Mouse (Mus musculus) lung, adult 2 months (tissue): ENCODE data around the gene Acadsb.

Experiments
- CTCF ChIP-seq: fragments of 200-500 bp; IDR thresholded peaks from 2 replicates; pipeline ENCODE4 v1.5.1; 2011; ENCODE audit warnings: mild to moderate bottlenecking, low read length, control low read depth; ENCODE audit not compliant: insufficient read depth
- POLR2A ChIP-seq: fragments of 200-500 bp; IDR thresholded peaks from 2 replicates; pipeline ENCODE4 v1.6.1; 2011; ENCODE audit warnings: low read depth, mild to moderate bottlenecking, control low read depth, low read length, borderline replicate concordance; ENCODE audit errors: extremely low read depth

DNA sequence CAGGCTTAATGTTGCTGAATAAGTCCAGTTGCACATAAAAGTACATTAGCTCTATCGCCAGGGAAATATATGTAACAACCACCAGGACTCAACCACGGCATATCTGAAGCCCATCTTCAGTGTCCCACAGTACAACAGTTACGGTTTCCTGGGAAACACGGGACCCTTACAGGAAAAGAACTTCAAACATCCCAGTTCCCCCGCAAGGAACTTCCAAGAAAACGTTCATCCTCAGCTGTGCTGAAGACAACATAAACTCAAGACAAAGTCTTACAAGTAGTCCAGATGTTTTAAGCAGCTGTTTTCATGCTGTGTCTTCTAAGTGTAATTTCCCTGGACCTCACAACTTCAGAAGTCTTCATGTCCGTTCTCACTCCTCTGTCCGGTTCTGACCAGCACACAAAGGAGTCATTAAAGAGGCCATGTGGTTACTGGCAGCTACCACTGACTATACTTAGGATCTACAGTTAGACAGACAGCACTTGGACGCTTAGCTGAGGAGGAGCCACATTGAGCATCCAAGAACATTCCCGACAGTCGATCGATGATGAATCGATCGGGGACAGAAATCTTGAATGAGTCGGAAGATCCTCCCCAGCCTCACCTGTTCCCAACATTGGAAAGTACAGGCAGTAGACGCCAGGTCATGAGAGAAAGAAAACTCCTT, 947 bp upstream of the Acadsb start:
- no peak for TF ChIP-seq CTCF
- TF ChIP-seq POLR2A, result no peak
